Mouse (Mus musculus) hindbrain, embryonic 15.5 days (tissue): Measurements from ENCODE around the gene Acsf2. TPM values are rescaled to one million over a fixed set of nuclear protein-coding genes. Genes with fewer than 3 reads are reported as not detected.

Experiments used
- ATAC-seq: fragments of 200-750 bp; cut with Nextera tagmentation; 2 replicates; pipeline ENCODE4 v1.8.0; 2017; ENCODE audit warnings: low read depth, moderate number of reproducible peaks, moderate TSS enrichment; ENCODE audit not compliant: low FRiP score
- H3K27ac ChIP-seq: fragments of 300-500 bp; sonication (generic); replicated peaks from 2 replicates; pipeline ENCODE4 v1.5.1; 2015; ENCODE audit warnings: mild to moderate bottlenecking, inconsistent platforms
- H3K27me3 ChIP-seq: fragments of 300-500 bp; sonication (generic); 2 replicates; pipeline ENCODE4 v1.6.1; 2015; ENCODE audit warnings: control low read depth, inconsistent platforms
- H3K36me3 ChIP-seq: fragments of 300-500 bp; sonication (generic); 2 replicates; pipeline ENCODE4 v1.6.1; 2015; ENCODE audit warnings: control low read depth, inconsistent platforms
- H3K4me1 ChIP-seq: fragments of 300-500 bp; sonication (generic); replicated peaks from 2 replicates; pipeline ENCODE4 v1.6.1; 2015; ENCODE audit warnings: control low read depth, inconsistent platforms
- H3K4me2 ChIP-seq: fragments of 300-500 bp; sonication (generic); 2 replicates; pipeline ENCODE4 v1.6.1; 2015; ENCODE audit warnings: moderate library complexity, mild to moderate bottlenecking, inconsistent platforms
- H3K4me3 ChIP-seq: fragments of 300-500 bp; sonication (generic); 2 replicates; pipeline ENCODE4 v1.5.1; 2015; ENCODE audit warnings: mild to moderate bottlenecking, inconsistent platforms
- H3K9ac ChIP-seq: fragments of 300-500 bp; sonication (generic); 2 replicates; pipeline ENCODE4 v1.6.1; 2015; ENCODE audit warnings: inconsistent platforms
- H3K9me3 ChIP-seq: fragments of 300-500 bp; sonication (generic); 2 replicates; pipeline ENCODE4 v1.6.1; 2016; ENCODE audit warnings: control low read depth, inconsistent platforms
- WGBS: fragments of 180-500 bp; shearing (Covaris S2); methylation state at CpG from one replicate; pipeline ENCODE4 v1.1.7; 2015; 5-methylcytosine and 5-hydroxymethylcytosine counted together
- polyA plus RNA-seq: library from polyadenylated mRNA; unstranded; fragments of >200 nt; fragmentation: Nextera tagmentation; extraction: Ambion mirVana; gene quantifications from 2 replicates; pipeline ENCODE4 v1.2.1, GENCODE M21; 2015

Gene Acsf2
- polyA plus RNA-seq, 1 experiment from 2014 or later: 2.2 TPM

GRCm38 (mm10) chr11:94563821-94564220, 37.9 kb downstream of the Acsf2 start:
- Histone ChIP-seq H3K4me1 (peaks cover 15% of the 10 kb centered on the region), H3K27ac (no peak overlapping the region), H3K4me2 (peak overlapping the region; percentile 54; the same call in 1 of the 2 replicates), H3K9ac (no peak overlapping the region), H3K9me3 (no peaks in the 10 kb centered on the region), H3K36me3 (no peaks in the 10 kb centered on the region), H3K4me3 (no peak overlapping the region), H3K27me3 (peaks cover 27% of the 10 kb centered on the region)
- WGBS: 54% methylated on average over 5 of the region's 5 CpGs
- ATAC-seq: 0 out of 2 replicates have a peak, but pooled peaks have one; percentile 49

GRCm38 (mm10) chr11:94563383-94563782, 38.3 kb downstream of the Acsf2 start:
- H3K36me3 ChIP-seq: no peaks in the 10 kb centered on the region

GRCm38 (mm10) chr11:94558226-94558625, 43.4 kb downstream of the Acsf2 start:
- Histone ChIP-seq H3K27ac (no peak overlapping the region), H3K4me2 (no peak overlapping the region), H3K4me3 (no peak overlapping the region), H3K27me3 (no peaks in the 10 kb centered on the region), H3K4me1 (no peaks in the 10 kb centered on the region), H3K9ac (no peak overlapping the region), H3K36me3 (no peaks in the 10 kb centered on the region), H3K9me3 (no peaks in the 10 kb centered on the region)
- no peak for ATAC-seq
- WGBS: 72% methylated on average over 3 of the region's 3 CpGs

More at GRCm38 (mm10) chr11:94563383-94563782, 38.3 kb downstream of the Acsf2 start:
- no peak overlapping the region for H3K9ac ChIP-seq
- peaks cover 27% of the 10 kb centered on the region for H3K27me3 ChIP-seq
- no peaks in the 10 kb centered on the region for H3K9me3 ChIP-seq
- H3K4me2 ChIP-seq: no peak overlapping the region
- ATAC-seq: no peak
- 96% methylated on average over 5 of the region's 5 CpGs for WGBS
- no peak overlapping the region for H3K4me3 ChIP-seq
- H3K4me1 ChIP-seq: peaks cover 15% of the 10 kb centered on the region
- H3K27ac ChIP-seq: no peak overlapping the region

- H3K9me3 ChIP-seq: no peaks in the 10 kb centered on the region
- H3K4me1 ChIP-seq: peaks cover 13% of the 10 kb centered on the region
- 90% methylated on average over 5 of the region's 5 CpGs for WGBS
- no peaks in the 10 kb centered on the region for H3K36me3 ChIP-seq
- H3K27me3 ChIP-seq: no peaks in the 10 kb centered on the region
- ATAC-seq: no peak
- H3K4me2 ChIP-seq: no peak overlapping the region
- no peak overlapping the region for H3K9ac ChIP-seq
- no peak overlapping the region for H3K27ac ChIP-seq
- no peak overlapping the region for H3K4me3 ChIP-seq
Observed at GRCm38 (mm10) chr11:94550442-94550744, 51.3 kb downstream of the Acsf2 start.

GRCm38 (mm10) chr11:94549691-94550441, 51.8 kb downstream of the Acsf2 start:
- no peak overlapping the region for H3K4me3 ChIP-seq
- no peaks in the 10 kb centered on the region for H3K27me3 ChIP-seq
- H3K36me3 ChIP-seq: no peaks in the 10 kb centered on the region
- 78% methylated on average over 10 of the region's 10 CpGs for WGBS
- peak overlapping the region; percentile 94 for H3K4me2 ChIP-seq
- H3K27ac ChIP-seq: peak overlapping the region; percentile 90
- ATAC-seq: no peak
- no peak overlapping the region for H3K9ac ChIP-seq
- no peaks in the 10 kb centered on the region for H3K9me3 ChIP-seq
- H3K4me1 ChIP-seq: peaks cover 13% of the 10 kb centered on the region

GRCm38 (mm10) chr11:94548888-94549690, 52.6 kb downstream of the Acsf2 start, which contains the start of gene Rsad1:
TSS of gene Rsad1 (minus strand) at chr11:94549255.
- Histone ChIP-seq H3K36me3 (no peaks in the 10 kb centered on the region), H3K9me3 (no peaks in the 10 kb centered on the region), H3K4me3 (peak within 1 kb of the TSS; percentile 70), H3K27me3 (no peaks in the 10 kb centered on the region), H3K4me1 (peaks cover 16% of the 10 kb centered on the region), H3K9ac (peak within 1 kb of the TSS; percentile 65), H3K4me2 (peak within 1 kb of the TSS; percentile 94), H3K27ac (peak within 1 kb of the TSS; percentile 90)
- peak; percentile 90 for ATAC-seq
- WGBS: 5% methylated on average over 49 of the region's 49 CpGs

- Histone ChIP-seq H3K4me1 (peaks cover 21% of the 10 kb centered on the region), H3K27me3 (no peaks in the 10 kb centered on the region), H3K9ac (peak overlapping the region; percentile 65), H3K27ac (peak overlapping the region; percentile 90), H3K36me3 (no peaks in the 10 kb centered on the region), H3K4me2 (peak overlapping the region; percentile 94), H3K4me3 (peak overlapping the region; percentile 70), H3K9me3 (no peaks in the 10 kb centered on the region)
- 11% methylated on average over 24 of the region's 24 CpGs for WGBS
- peak; percentile 57 for ATAC-seq
Observed at GRCm38 (mm10) chr11:94548041-94548784, 53.5 kb downstream of the Acsf2 start.

GRCm38 (mm10) chr11:94547271-94547670, 54.4 kb downstream of the Acsf2 start:
- Histone ChIP-seq H3K4me1 (peaks cover 21% of the 10 kb centered on the region), H3K27me3 (no peaks in the 10 kb centered on the region), H3K9ac (no peak overlapping the region), H3K9me3 (no peaks in the 10 kb centered on the region), H3K27ac (no peak overlapping the region), H3K4me3 (no peak overlapping the region), H3K4me2 (no peak overlapping the region), H3K36me3 (no peaks in the 10 kb centered on the region)
- ATAC-seq: no peak
- 98% methylated on average over 6 of the region's 6 CpGs for WGBS

GRCm38 (mm10) chr11:94546381-94546780, 55.3 kb downstream of the Acsf2 start:
- no peak overlapping the region for H3K4me3 ChIP-seq
- H3K9ac ChIP-seq: no peak overlapping the region
- no peaks in the 10 kb centered on the region for H3K36me3 ChIP-seq
- H3K4me1 ChIP-seq: peaks cover 21% of the 10 kb centered on the region
- WGBS: 96% methylated on average over 5 of the region's 5 CpGs
- H3K27ac ChIP-seq: no peak overlapping the region
- no peaks in the 10 kb centered on the region for H3K9me3 ChIP-seq
- H3K27me3 ChIP-seq: no peaks in the 10 kb centered on the region
- no peak for ATAC-seq
- H3K4me2 ChIP-seq: no peak overlapping the region

- H3K4me2 ChIP-seq: peak overlapping the region; percentile 29
- 49% methylated on average over 18 of the region's 18 CpGs for WGBS
- peaks cover 18% of the 10 kb centered on the region for H3K4me1 ChIP-seq
- no peak overlapping the region for H3K27ac ChIP-seq
- H3K36me3 ChIP-seq: 0 out of 2 replicates have a peak, but pooled peaks cover 4% of the 10 kb centered on the region
- no peaks in the 10 kb centered on the region for H3K9me3 ChIP-seq
- no peak for ATAC-seq
- no peak overlapping the region for H3K4me3 ChIP-seq
- no peaks in the 10 kb centered on the region for H3K27me3 ChIP-seq
- peak overlapping the region; percentile 14; the same call in 1 of the 2 replicates for H3K9ac ChIP-seq
Observed at GRCm38 (mm10) chr11:94544422-94544821, 57.2 kb downstream of the Acsf2 start.

GRCm38 (mm10) chr11:94543932-94544331, 57.7 kb downstream of the Acsf2 start:
- Histone ChIP-seq H3K27ac (no peak overlapping the region), H3K36me3 (0 out of 2 replicates have a peak, but pooled peaks cover 7% of the 10 kb centered on the region), H3K4me2 (peak overlapping the region; percentile 29; the same call in 1 of the 2 replicates), H3K27me3 (no peaks in the 10 kb centered on the region), H3K4me3 (no peak overlapping the region), H3K9ac (no peak overlapping the region), H3K9me3 (no peaks in the 10 kb centered on the region), H3K4me1 (peaks cover 16% of the 10 kb centered on the region)
- 31% methylated on average over 9 of the region's 9 CpGs for WGBS
- ATAC-seq: no peak
